Mouse (Mus musculus): ENCODE measurements at regions not wholly inside any gene's neighbourhood (a gene's known extent, or its start where the extent isn't known, plus 50 kb on each side); places are given as distances from the start of the nearest gene placed in this dataset.

DNA sequence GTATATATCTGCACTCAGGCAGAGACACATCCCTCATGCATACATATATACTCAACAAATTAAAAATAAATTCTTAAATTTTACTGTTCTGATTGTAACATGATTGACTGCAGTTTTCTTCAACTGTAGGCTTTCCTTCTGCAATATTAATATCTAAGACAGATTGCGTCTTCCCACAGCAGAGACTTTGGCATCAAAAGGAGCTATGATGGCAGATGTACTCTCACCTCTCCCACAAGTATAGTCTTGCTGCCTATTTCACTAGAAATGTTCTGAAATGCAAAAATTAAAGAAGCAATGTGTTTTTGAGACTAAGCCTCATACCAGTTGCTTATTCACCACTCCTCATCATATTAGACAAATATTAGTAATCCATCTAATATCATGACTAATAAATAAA lies 356.5 kb downstream of the Dnah5 start:
- peak; percentile 51 for DNase-seq

DNA sequence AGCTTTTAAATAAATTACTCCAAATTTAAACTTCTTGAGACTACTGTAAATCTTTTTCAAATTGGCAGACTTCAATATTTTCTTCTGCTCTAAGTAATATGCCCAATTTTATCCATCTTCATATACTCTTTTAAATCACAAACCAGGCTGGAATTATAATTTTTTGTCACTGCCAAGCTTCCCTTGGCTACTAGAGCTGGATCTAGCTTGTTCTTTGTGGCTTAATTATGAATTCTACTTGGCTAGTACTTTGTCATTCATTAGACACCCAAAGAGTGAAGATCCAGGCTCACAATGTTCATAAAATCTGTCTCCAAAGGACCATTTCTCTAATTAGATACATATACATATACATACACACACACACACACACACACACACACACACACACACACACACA lies 391.7 kb downstream of the Dnah5 start:
- DNase-seq, result no peak

DNA sequence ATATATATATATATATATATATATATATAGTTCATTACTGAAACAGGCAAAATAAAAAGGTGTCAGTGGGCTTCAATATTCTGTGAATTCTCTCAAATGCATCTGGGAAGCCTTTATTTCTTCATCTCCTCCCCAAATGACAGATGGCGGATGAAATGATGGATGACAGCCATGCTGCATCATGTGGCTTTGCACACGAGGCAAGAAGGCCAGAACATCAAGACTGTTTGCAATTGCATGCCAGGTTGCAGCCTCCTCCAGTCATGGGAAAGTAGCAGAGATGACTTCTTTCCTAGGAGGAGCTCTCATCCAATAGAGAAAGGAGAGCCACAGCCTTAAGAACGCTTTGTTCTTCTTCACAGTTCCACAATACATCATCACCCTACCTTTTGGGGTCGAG lies 392.2 kb downstream of the Dnah5 start:
- no peak for DNase-seq

- DNase-seq, result peak; percentile 5
These were observed 396.6 kb downstream of the Dnah5 start for GRCm38 (mm10) chr15:28600132-28600531.

GRCm38 (mm10) chr15:28615662-28616061 lies 412.1 kb downstream of the Dnah5 start:
- peak; percentile 37 for DNase-seq

- no peak for DNase-seq
These were observed 436.8 kb downstream of the Dnah5 start for GRCm38 (mm10) chr15:28640349-28640748.

- DNase-seq, result no peak
These were observed 441.6 kb downstream of the Dnah5 start for GRCm38 (mm10) chr15:28645122-28645521.

DNA sequence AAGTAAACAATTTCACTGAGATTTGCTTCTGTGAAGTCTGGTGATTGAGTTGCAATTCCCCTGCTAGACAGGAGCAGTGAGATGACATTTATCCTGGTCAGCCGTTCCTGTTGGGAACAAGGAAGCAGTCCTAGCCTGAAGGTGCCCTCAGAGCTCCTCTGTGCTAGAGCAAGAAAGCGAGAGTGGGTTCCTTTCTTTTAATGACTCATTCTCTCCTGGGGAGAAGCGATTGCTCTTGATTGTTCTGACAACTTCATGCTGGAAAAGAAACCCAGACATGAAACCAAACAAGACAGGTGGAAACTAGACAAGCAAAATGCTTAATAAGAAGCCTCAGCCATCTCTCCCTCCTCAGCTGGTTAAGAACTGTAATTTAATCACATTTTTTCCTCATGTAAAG lies 450.4 kb downstream of the Dnah5 start:
- no peak for DNase-seq

GRCm38 (mm10) chr15:28663847-28664602 lies 460.5 kb downstream of the Dnah5 start:
- no peak for DNase-seq
